Mouse (Mus musculus) lung, postnatal 0 days (tissue): Measurements from ENCODE around the gene Epb41. TPM values are rescaled to one million over a fixed set of nuclear protein-coding genes. Genes with fewer than 3 reads are reported as not detected.

Source experiments
- ATAC-seq: fragments of 200-750 bp; cut with Nextera tagmentation; 2 replicates; pipeline ENCODE4 v1.8.0; 2017; ENCODE audit warnings: moderate library complexity
- DNase-seq: peaks from one replicate; pipeline ENCODE4 v3.0.0-alpha.2; 2016; ENCODE audit warnings: low spot score
- H3K27ac ChIP-seq: fragments of 300-500 bp; sonication (generic); 2 replicates; pipeline ENCODE4 v1.5.1; 2014; ENCODE audit warnings: antibody characterized with exemption, mild to moderate bottlenecking, low read length, mixed read lengths
- H3K27me3 ChIP-seq: fragments of 300-500 bp; sonication (generic); replicated peaks from 2 replicates; pipeline ENCODE4 v1.6.1; 2014; ENCODE audit warnings: low read length, mixed read lengths; ENCODE audit not compliant: insufficient read depth
- H3K36me3 ChIP-seq: fragments of 300-500 bp; sonication (generic); 2 replicates; pipeline ENCODE4 v1.6.1; 2014; ENCODE audit warnings: low read length, mixed read lengths; ENCODE audit not compliant: insufficient read depth
- H3K4me1 ChIP-seq: fragments of 300-500 bp; sonication (generic); 2 replicates; pipeline ENCODE4 v1.6.1; 2014; ENCODE audit warnings: antibody characterized with exemption, low read depth, low read length, mixed read lengths; ENCODE audit not compliant: insufficient read depth
- H3K4me2 ChIP-seq: fragments of 300-500 bp; sonication (generic); replicated peaks from 2 replicates; pipeline ENCODE4 v1.6.1; 2014; ENCODE audit warnings: low read depth, mild to moderate bottlenecking, low read length, moderate library complexity, mixed read lengths
- H3K4me3 ChIP-seq: fragments of 300-500 bp; sonication (generic); 2 replicates; pipeline ENCODE4 v1.5.1; 2014; ENCODE audit warnings: low read depth, low read length
- H3K9ac ChIP-seq: fragments of 300-500 bp; sonication (generic); replicated peaks from 2 replicates; pipeline ENCODE4 v1.6.1; 2014; ENCODE audit warnings: low read depth, mild to moderate bottlenecking
- H3K9me3 ChIP-seq: fragments of 300-500 bp; sonication (generic); 2 replicates; pipeline ENCODE4 v1.6.1; 2016; ENCODE audit warnings: low read length, mixed read lengths
- CTCF ChIP-seq: IDR thresholded peaks from 2 replicates; pipeline ENCODE4 v1.5.1; 2016; ENCODE audit warnings: antibody characterized with exemption, mild to moderate bottlenecking
- EP300 ChIP-seq: IDR thresholded peaks from 2 replicates; pipeline ENCODE4 v1.6.1; 2016; ENCODE audit warnings: antibody characterized with exemption, mild to moderate bottlenecking, control low read depth
- WGBS: fragments of 180-500 bp; shearing (Covaris S2); extraction: QIAGEN DNeasy Blood & Tissue Kit; methylation state at CpG from one replicate; pipeline ENCODE4 v1.1.7; 2014; 5-methylcytosine and 5-hydroxymethylcytosine counted together
- polyA plus RNA-seq: library from polyadenylated mRNA; unstranded; fragments of >200 nt; fragmentation: Nextera tagmentation; extraction: Ambion mirVana; gene quantifications from 2 replicates; pipeline ENCODE4 v1.2.1, GENCODE M21; 2015

Epb41 gene
- polyA plus RNA-seq, 1 experiment from 2014 or later, result 29.9 TPM

GRCm38 (mm10) chr4:132111227-132111626, 36.1 kb upstream of the Epb41 start:
- 73% methylated on average over 4 of the region's 4 CpGs for WGBS
- H3K4me1 ChIP-seq, result no peaks in the 10 kb centered on the region
- H3K9ac ChIP-seq, result no peak overlapping the region
- no peaks in the 10 kb centered on the region for H3K36me3 ChIP-seq
- DNase-seq (no peak), ATAC-seq (no peak)
- no peaks in the 10 kb centered on the region for H3K9me3 ChIP-seq
- no peak for TF ChIP-seq CTCF
- TF ChIP-seq EP300, result no peak
- H3K4me3 ChIP-seq, result no peak overlapping the region
- H3K27ac ChIP-seq, result no peak overlapping the region
- peaks cover 3% of the 10 kb centered on the region; the same call in 1 of the 2 replicates for H3K27me3 ChIP-seq
- no peak overlapping the region for H3K4me2 ChIP-seq

DNA sequence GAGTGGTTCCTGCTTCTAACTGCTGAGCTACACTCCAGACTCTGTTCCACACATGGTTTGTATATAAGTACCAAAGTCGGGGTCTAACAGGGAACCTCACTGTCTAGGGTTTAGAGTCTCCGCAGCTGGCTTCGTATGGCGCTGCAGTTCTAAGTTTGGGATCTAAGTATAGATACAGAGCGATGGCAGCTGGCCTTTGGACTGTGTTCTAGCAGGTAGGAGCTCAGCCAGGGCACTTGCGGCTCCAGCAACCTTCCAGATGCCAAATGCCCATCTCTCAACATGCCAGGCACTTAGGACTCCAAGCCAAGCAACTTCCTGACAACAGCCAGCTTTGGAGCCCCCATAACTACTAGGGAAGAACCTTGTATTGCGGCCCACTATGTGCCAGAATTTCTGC, 33.1 kb upstream of the Epb41 start:
- no peak for DNase-seq
- H3K9ac ChIP-seq, result no peak overlapping the region
- TF ChIP-seq CTCF, result no peak
- TF ChIP-seq EP300, result no peak
- 86% methylated on average over 7 of the region's 7 CpGs for WGBS
- no peaks in the 10 kb centered on the region for H3K9me3 ChIP-seq
- ATAC-seq, result no peak
- H3K4me1 ChIP-seq, result no peaks in the 10 kb centered on the region
- no peak overlapping the region for H3K4me2 ChIP-seq
- no peaks in the 10 kb centered on the region for H3K27me3 ChIP-seq
- H3K27ac ChIP-seq, result no peak overlapping the region
- H3K36me3 ChIP-seq, result no peaks in the 10 kb centered on the region
- H3K4me3 ChIP-seq, result no peak overlapping the region

- DNase-seq, result peak; percentile 48
- no peaks in the 10 kb centered on the region for H3K36me3 ChIP-seq
- 18% methylated on average over 3 of the region's 3 CpGs for WGBS
- H3K9ac ChIP-seq, result no peak overlapping the region
- TF ChIP-seq CTCF (peak; percentile 64), EP300 (no peak)
- no peaks in the 10 kb centered on the region for H3K4me1 ChIP-seq
- H3K4me3 ChIP-seq, result no peak overlapping the region
- H3K9me3 ChIP-seq, result no peaks in the 10 kb centered on the region
- H3K27me3 ChIP-seq, result no peaks in the 10 kb centered on the region
- no peak overlapping the region for H3K27ac ChIP-seq
- no peak for ATAC-seq
- H3K4me2 ChIP-seq, result no peak overlapping the region
These were observed 26.0 kb upstream of the Epb41 start for GRCm38 (mm10) chr4:132101152-132101551.

GRCm38 (mm10) chr4:132099548-132099947, 24.4 kb upstream of the Epb41 start:
- no peak for TF ChIP-seq EP300
- 55% methylated on average over 5 of the region's 5 CpGs for WGBS
- no peak for DNase-seq

GRCm38 (mm10) chr4:132095043-132095442, 19.9 kb upstream of the Epb41 start:
- 68% methylated on average over 7 of the region's 7 CpGs for WGBS
- Histone ChIP-seq H3K4me1 (no peaks in the 10 kb centered on the region), H3K9me3 (no peaks in the 10 kb centered on the region), H3K27me3 (no peaks in the 10 kb centered on the region), H3K36me3 (no peaks in the 10 kb centered on the region), H3K27ac (no peak overlapping the region), H3K4me3 (no peak overlapping the region), H3K4me2 (no peak overlapping the region), H3K9ac (no peak overlapping the region)
- DNase-seq (no peak), ATAC-seq (no peak)
- TF ChIP-seq EP300 (no peak), CTCF (no peak)

More at GRCm38 (mm10) chr4:132099548-132099947, 24.4 kb upstream of the Epb41 start:
- Histone ChIP-seq H3K27me3 (no peaks in the 10 kb centered on the region), H3K9me3 (no peaks in the 10 kb centered on the region), H3K4me1 (no peaks in the 10 kb centered on the region), H3K9ac (no peak overlapping the region), H3K4me2 (no peak overlapping the region), H3K27ac (no peak overlapping the region), H3K36me3 (no peaks in the 10 kb centered on the region), H3K4me3 (no peak overlapping the region)
- ATAC-seq, result no peak

GRCm38 (mm10) chr4:132093928-132094327, 18.8 kb upstream of the Epb41 start:
- no peak for ATAC-seq
- TF ChIP-seq EP300, result no peak
- TF ChIP-seq CTCF, result no peak
- DNase-seq, result no peak
- H3K9ac ChIP-seq, result no peak overlapping the region
- no peaks in the 10 kb centered on the region for H3K36me3 ChIP-seq
- H3K4me3 ChIP-seq, result no peak overlapping the region
- H3K27me3 ChIP-seq, result no peaks in the 10 kb centered on the region
- WGBS, result 74% methylated on average over 5 of the region's 5 CpGs
- no peaks in the 10 kb centered on the region for H3K4me1 ChIP-seq
- no peak overlapping the region for H3K4me2 ChIP-seq
- H3K27ac ChIP-seq, result no peak overlapping the region
- no peaks in the 10 kb centered on the region for H3K9me3 ChIP-seq

GRCm38 (mm10) chr4:132093136-132093535, 18.0 kb upstream of the Epb41 start:
- WGBS, result 68% methylated on average over 6 of the region's 6 CpGs
- Histone ChIP-seq H3K27ac (no peak overlapping the region), H3K9me3 (no peaks in the 10 kb centered on the region), H3K4me1 (no peaks in the 10 kb centered on the region), H3K27me3 (no peaks in the 10 kb centered on the region), H3K36me3 (no peaks in the 10 kb centered on the region), H3K4me3 (no peak overlapping the region), H3K4me2 (no peak overlapping the region), H3K9ac (no peak overlapping the region)
- DNase-seq (no peak), ATAC-seq (no peak)
- TF ChIP-seq CTCF (no peak), EP300 (no peak)
